Mouse (Mus musculus): ENCODE measurements around the gene Sfxn5.

DNA sequence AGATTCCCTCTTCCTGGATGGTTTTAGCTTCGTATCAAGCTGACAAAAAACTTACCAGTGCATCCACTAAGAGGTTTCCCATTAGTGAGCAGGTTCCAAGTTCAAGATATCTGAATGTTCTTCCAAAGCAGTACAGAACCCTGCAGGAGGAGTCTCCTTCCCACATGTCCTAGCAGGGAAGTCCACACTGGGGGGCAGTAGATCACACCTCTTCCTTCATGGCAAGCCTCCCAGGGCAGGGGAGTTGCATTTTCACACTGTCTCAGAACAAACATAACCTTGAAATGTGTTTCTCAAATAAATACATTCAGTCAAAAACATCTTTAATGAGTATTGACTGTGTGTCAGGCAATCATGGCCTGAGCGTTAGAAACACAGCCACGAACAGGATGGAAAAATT, 153.7 kb downstream of the Sfxn5 start:
- TF ChIP-seq POLR2A (IDR thresholded peaks at IDR 0.05; ENCODE audit: borderline replicate concordance, extremely low read depth, insufficient read depth, insufficient read length, poor library complexity, severe bottlenecking): no peak
- no peak for TF ChIP-seq CTCF (IDR thresholded peaks at IDR 0.05; ENCODE audit: borderline replicate concordance, extremely low read depth, insufficient read depth, insufficient read length)
